Mouse (Mus musculus): Measurements from ENCODE around the gene Sorl1.

- TF ChIP-seq TCF12 (IDR thresholded peaks at IDR 0.05; ENCODE audit: insufficient read depth, poor library complexity, severe bottlenecking) (no peak), POLR2A (IDR thresholded peaks at IDR 0.05; ENCODE audit: insufficient read length, low read depth) (no peak), MAX (IDR thresholded peaks at IDR 0.05; ENCODE audit: low read depth) (no peak), POLR2AphosphoS2 (IDR thresholded peaks at IDR 0.05; ENCODE audit: insufficient read length, low read depth) (no peak), USF1 (IDR thresholded peaks at IDR 0.05; ENCODE audit: low read depth) (no peak), REST (IDR thresholded peaks at IDR 0.05; ENCODE audit: insufficient read depth, insufficient read length) (no peak), MYOD1 (IDR thresholded peaks at IDR 0.05; ENCODE audit: control insufficient read depth in 1 of 3, insufficient read length in 2 of 3, low read depth in 2 of 3) (no peak), CEBPB (IDR thresholded peaks at IDR 0.05; ENCODE audit: insufficient read depth, poor library complexity, severe bottlenecking) (no peak), E2F4 (IDR thresholded peaks at IDR 0.05; ENCODE audit: insufficient read depth) (no peak)
Observed at GRCm38 (mm10) chr9:42062269-42062668, 61.8 kb downstream of the Sorl1 start.

Data from myocyte (in vitro differentiated cells).